Mouse (Mus musculus): ENCODE data around the gene Piwil4.

DNA sequence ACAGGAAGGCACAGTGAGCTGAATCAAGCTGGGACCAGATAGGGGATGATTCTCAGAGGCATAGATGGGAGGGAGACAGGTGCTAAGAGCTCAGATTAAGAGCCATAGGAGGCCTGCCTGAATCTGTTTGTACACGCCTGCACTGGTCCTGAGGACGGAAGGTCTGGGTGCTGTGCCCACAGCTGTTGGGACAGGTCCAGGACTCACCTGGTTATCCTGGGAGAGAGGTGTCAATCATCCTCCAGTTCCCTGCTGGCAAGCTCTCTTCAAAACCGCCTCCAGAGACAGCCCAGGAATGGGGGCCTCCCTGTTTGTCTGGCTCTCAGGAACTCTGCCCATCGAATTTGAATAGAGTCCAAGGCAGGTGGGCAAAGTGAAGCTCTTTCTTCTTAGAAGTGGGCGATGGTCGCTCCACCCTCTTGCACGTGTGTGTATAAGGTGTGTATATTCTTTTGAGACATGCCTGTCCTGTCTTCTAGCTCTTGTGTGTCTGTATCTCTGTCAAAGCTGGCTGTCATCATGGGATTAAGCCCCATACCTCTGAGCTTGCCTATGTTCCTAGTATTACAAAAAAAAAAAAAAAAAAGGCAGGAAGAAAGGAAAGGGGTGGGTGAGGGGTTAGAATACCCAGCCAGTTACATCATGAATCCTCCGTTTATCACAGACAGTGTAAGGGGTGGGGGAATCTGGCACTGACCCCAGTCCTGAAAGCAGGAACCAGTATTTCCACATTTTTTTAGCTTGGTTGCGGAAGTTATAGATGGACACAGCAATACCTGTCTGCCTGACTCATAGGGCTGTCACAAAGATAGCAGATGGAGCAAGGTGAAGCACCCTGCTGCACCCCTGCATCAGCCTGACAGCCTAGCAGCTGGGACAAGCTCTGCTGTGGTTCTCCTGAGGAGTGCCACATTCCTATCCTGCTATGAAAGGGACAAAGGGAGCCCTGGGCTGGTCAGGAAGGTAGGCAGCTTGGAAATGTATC, 64.5 kb downstream of the Piwil4 start:
- TF ChIP-seq POLR2A (IDR thresholded peaks at IDR 0.05; ENCODE audit: control insufficient read depth in 1 of 2, insufficient read depth in 1 of 2, low read depth in 1 of 2, low read length in 2 of 2, poor library complexity in 1 of 2): no peak
- no peak for TF ChIP-seq UBTF (IDR thresholded peaks at IDR 0.05; ENCODE audit: borderline replicate concordance, insufficient read depth, low read depth, low read length)
- no peak for TF ChIP-seq TBP (IDR thresholded peaks at IDR 0.05; ENCODE audit: low read depth, low read length)
- TF ChIP-seq CTCF (IDR thresholded peaks at IDR 0.05 in 2 of 3, conservative IDR thresholded peaks at IDR 0.05 in 1 of 3; ENCODE audit: control insufficient read depth in 1 of 3, insufficient read depth in 1 of 3, low read depth in 2 of 3, low read length in 3 of 3, poor library complexity in 1 of 3, severe bottlenecking in 1 of 3): no peak
- no peak for TF ChIP-seq TAL1 (IDR thresholded peaks at IDR 0.05; ENCODE audit: low read length)
- TF ChIP-seq MAX (IDR thresholded peaks at IDR 0.05; ENCODE audit: low read length): no peak
- no peak for TF ChIP-seq MAZ (IDR thresholded peaks at IDR 0.05; ENCODE audit: low read depth, low read length)
- TF ChIP-seq MAFK (IDR thresholded peaks at IDR 0.05; ENCODE audit: borderline replicate concordance, low read depth, low read length): no peak
- no peak for TF ChIP-seq GATA1 (IDR thresholded peaks at IDR 0.05; ENCODE audit: low read depth, low read length)
- TF ChIP-seq TCF12 (IDR thresholded peaks at IDR 0.05; ENCODE audit: low read depth, low read length): no peak
- TF ChIP-seq USF1 (IDR thresholded peaks at IDR 0.05; ENCODE audit: low read depth, low read length): no peak
- no peak for TF ChIP-seq USF2 (IDR thresholded peaks at IDR 0.05; ENCODE audit: borderline replicate concordance in 1 of 2, insufficient read depth in 1 of 2, low read depth in 1 of 2, low read length in 2 of 2)
- no peak for TF ChIP-seq ETS1 (IDR thresholded peaks at IDR 0.05; ENCODE audit: low read depth, low read length)
- TF ChIP-seq ZNF384 (IDR thresholded peaks at IDR 0.05; ENCODE audit: low read depth, low read length): peak; percentile 39; the same call in 1 of the 2 replicates

All from MEL (cell line).